Mouse (Mus musculus): ENCODE results near the gene Vmn1r163. TPM values are rescaled to one million over a fixed set of nuclear protein-coding genes. Genes with fewer than 3 reads are reported as not detected.

Gene Vmn1r163
- polyA plus RNA-seq (2017; shearing (Covaris generic)), result 0.35 TPM

GRCm38 (mm10) chr7:23055240-23055639, at the start of gene Vmn1r163:
Gene Vmn1r163, plus strand, starts transcription at chr7:23055540.

GRCm38 (mm10) chr7:23019823-23020222, 35.5 kb upstream of the Vmn1r163 start, which contains the start of gene Gm4216:
Gene Gm4216, minus strand, starts transcription at chr7:23019923.

GRCm38 (mm10) chr7:23067356-23067755, 12.0 kb downstream of the Vmn1r163 start, which contains the start of gene Gm8720:
Gene Gm8720, minus strand, starts transcription at chr7:23067456.

Other genes starting within 250 kb of the Vmn1r163 start
- not detected for gene Vmn1r159, start 211.9 kb upstream of the Vmn1r163 start, polyA plus RNA-seq (2017; shearing (Covaris generic))
- not detected for gene Vmn1r160, start 184.3 kb upstream of the Vmn1r163 start, polyA plus RNA-seq (2017; shearing (Covaris generic))
- not detected for gene Gm4214, start 70.9 kb upstream of the Vmn1r163 start, polyA plus RNA-seq (2017; shearing (Covaris generic))
- gene Gm4216, start 35.6 kb upstream of the Vmn1r163 start, polyA plus RNA-seq (2017; shearing (Covaris generic)), result not detected
- not detected for gene Gm8720, start 11.9 kb downstream of the Vmn1r163 start, polyA plus RNA-seq (2017; shearing (Covaris generic))
- gene Gm10662, start 88.9 kb downstream of the Vmn1r163 start, polyA plus RNA-seq (2017; shearing (Covaris generic)), result 0.10 TPM
- not detected for gene Vmn1r165, start 161.8 kb downstream of the Vmn1r163 start, polyA plus RNA-seq (2017; shearing (Covaris generic))
- gene Vmn1r166, start 196.1 kb downstream of the Vmn1r163 start, polyA plus RNA-seq (2017; shearing (Covaris generic)), result not detected
- not detected for gene Gm6902, start 223.4 kb downstream of the Vmn1r163 start, polyA plus RNA-seq (2017; shearing (Covaris generic))
- gene Nlrp4e, start 245.7 kb downstream of the Vmn1r163 start, polyA plus RNA-seq (2017; shearing (Covaris generic)), result not detected